Mouse (Mus musculus) lung, adult 18-20 months (tissue): Measurements from ENCODE around the gene Ppp1r9b.

Experiments used
- DNase-seq, 2 experiments: peaks; one replicate each; pipeline ENCODE4 v3.0.0; 2022; ENCODE audit warnings: mixed read lengths in 2 of 2

Ppp1r9b gene

GRCm38 (mm10) chr11:94978178-94978915 is 12.5 kb upstream of the Ppp1r9b start:
- DNase-seq: no peak

GRCm38 (mm10) chr11:94978947-94979346 is 11.9 kb upstream of the Ppp1r9b start:
- DNase-seq: peak; percentile 96 to 98

GRCm38 (mm10) chr11:94979462-94980179 is 11.2 kb upstream of the Ppp1r9b start:
- no peak for DNase-seq

GRCm38 (mm10) chr11:94985140-94985539 is 5.7 kb upstream of the Ppp1r9b start:
- peak; percentile 75 to 81 for DNase-seq

GRCm38 (mm10) chr11:94985822-94986221 is 5.0 kb upstream of the Ppp1r9b start:
- DNase-seq: no peak

- DNase-seq: no peak
Observed at GRCm38 (mm10) chr11:94986435-94986834, 4.4 kb upstream of the Ppp1r9b start.

DNA sequence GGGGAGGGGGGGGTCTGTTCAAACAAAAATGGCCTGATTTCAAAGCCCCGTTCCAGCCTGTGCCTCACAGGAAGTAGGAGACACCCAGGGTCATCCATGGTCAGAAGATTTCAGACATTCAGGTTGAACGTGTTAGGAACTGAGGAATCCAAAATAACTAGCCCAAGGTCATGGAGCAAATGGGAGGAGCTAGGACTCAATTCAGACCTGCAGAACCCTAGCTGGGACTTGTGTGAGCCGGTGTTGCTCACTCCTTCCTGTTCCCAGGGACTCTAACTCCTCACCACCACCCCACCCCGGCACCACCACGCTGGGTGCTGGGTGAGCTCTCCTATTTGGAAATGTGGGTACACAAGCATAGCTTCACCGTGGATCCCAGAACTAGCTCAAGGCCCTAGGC is 3.5 kb upstream of the Ppp1r9b start:
- no peak for DNase-seq

GRCm38 (mm10) chr11:94987851-94988250 is 3.0 kb upstream of the Ppp1r9b start:
- no peak for DNase-seq

- no peak for DNase-seq
Observed at GRCm38 (mm10) chr11:94988780-94989561, 1.9 kb upstream of the Ppp1r9b start.

DNA sequence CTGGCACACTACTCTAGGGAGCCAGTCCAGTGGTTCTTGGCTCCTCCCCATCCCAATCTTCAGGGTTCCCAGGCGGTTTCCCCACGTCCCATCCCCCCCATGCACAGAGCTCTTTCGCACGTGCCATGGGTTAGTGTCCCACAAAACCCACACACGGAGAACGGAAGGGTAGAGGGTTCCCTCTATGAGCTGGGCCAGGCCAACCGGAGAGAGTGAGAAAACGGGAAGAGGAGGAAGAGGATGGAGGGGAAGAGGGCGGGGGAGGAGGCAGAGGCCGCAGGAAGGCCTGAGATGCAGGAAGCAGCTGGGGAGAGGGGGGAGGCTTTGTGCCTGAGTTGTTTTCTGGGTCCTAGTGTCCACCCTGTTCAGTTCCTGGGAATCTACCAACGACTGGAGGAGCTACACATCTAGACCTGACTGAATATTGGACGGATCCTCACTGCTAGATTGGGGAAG is 1.2 kb upstream of the Ppp1r9b start:
- DNase-seq: peak; percentile 84 to 89

GRCm38 (mm10) chr11:94990102-94990748 is 610 bp upstream of the Ppp1r9b start:
- no peak for DNase-seq

DNA sequence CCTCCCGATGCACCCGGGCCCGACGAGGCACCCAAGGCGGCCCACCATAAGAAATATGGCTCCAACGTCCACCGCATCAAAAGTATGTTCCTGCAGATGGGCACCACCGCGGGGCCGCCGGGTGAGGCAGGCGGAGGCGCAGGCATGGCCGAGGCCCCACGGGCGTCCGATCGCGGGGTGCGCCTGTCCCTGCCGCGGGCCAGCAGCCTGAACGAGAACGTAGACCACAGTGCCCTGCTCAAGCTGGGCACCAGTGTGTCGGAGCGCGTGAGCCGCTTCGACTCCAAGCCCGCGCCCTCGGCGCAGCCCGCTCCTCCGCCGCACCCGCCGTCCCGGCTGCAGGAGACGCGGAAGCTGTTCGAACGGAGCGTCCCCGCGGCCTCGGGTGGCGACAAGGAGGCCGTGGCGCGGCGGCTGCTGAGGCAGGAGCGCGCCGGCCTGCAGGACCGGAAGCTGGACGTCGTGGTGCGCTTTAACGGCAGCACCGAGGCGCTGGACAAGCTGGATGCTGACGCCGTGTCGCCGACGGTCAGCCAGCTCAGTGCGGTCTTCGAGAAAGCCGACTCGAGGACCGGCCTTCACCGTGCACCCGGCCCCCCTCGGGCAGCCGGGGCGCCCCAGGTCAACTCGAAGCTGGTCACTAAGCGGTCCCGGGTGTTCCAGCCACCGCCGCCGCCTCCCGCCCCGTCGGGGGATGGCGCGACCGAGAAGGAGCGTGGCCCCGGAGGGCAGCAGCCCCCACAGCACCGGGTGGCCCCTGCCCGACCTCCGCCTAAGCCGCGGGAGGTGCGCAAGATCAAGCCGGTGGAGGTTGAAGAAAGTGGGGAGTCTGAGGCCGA is 1.0 kb downstream of the Ppp1r9b start:
- DNase-seq: peak; percentile 49 to 59

- peak in 1 of 2 experiments; percentile 32 for DNase-seq
Observed at GRCm38 (mm10) chr11:94992480-94992753, 1.6 kb downstream of the Ppp1r9b start.

GRCm38 (mm10) chr11:94992754-94993606 is 2.1 kb downstream of the Ppp1r9b start:
- DNase-seq: peak; percentile 86 to 88

DNA sequence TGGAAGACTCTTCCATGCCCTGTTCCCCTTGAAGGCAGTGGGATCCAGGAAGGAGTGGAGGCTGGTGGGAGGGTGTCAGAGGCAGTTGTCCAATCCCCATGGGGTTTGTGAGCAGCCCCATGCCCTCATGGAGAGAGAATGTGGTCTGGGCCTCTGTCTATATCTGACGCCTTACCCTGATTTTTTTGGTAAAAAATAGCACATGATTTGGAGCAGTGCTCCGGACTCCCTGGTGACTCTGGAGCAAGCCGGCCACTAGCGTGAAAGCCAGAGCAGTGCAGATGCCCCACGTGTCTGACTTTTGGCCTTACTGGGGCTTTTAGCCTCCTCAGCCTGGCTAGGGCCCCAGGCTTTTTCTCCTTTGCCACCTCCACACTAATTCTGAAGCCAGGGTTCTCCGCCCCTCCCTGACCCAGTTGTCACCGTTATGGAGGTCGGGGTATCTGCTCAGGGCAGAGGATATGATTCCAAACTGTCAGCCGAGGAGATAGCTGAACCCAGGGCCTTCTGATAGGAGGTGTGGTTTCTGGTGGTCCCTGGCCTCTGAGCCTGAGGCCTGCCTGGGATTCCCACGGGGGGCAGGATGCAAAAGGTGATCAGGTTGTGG is 3.5 kb downstream of the Ppp1r9b start:
- DNase-seq: peak; percentile 26 to 41

- DNase-seq: no peak
Observed at GRCm38 (mm10) chr11:94994947-94995772, 4.3 kb downstream of the Ppp1r9b start.

DNA sequence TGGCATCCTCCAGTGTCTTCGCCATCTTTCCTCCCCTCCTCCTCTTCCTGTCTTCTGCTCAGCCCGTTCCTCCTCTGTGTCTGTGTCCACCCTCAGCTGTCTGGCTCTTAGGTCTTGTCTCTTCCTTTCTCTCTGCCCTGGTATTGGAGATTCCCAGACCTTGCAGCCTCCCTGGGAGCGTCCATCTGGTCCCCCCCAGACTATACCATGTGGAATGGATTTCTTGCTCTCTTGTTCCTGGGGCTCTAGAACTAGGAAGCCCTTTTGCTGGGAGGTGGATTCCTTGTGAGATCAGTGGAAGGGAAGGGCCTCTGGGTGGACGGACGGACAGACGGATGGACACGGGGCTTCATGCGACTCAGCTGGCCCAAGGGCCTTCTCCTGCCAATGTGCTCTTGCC is 5.3 kb downstream of the Ppp1r9b start:
- no peak for DNase-seq

GRCm38 (mm10) chr11:94996984-94997383 is 6.1 kb downstream of the Ppp1r9b start:
- no peak for DNase-seq

DNA sequence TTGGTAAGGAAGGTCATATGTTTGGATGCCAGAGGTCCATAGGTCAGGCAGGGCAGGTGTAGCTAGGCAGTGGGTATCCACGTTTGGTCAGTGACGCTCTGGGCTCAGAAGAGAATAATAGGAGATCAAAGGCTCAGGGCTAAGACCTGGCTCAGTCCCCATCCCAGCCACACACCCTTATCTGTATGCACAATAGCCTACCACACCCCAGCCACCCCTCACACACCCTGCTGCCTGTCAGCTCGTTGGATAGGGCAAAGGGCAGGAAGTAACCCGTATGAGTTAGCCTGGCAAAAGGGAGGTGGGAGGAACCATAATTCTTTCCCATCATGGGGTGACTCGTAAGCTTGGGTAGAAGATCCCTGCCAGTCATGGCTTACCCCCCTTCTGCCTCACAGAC is 6.8 kb downstream of the Ppp1r9b start:
- DNase-seq: peak; percentile 32 to 56

GRCm38 (mm10) chr11:94998041-94998531 is 7.3 kb downstream of the Ppp1r9b start:
- DNase-seq: peak; percentile 57 to 66
